Mouse (Mus musculus) forebrain, embryonic 10.5 days (tissue): Measurements from ENCODE around the gene Kcnt2. TPM values are rescaled to one million over a fixed set of nuclear protein-coding genes. Genes with fewer than 3 reads are reported as not detected.

ENCODE experiments used
- DNase-seq: peaks from one replicate; pipeline ENCODE4 v3.0.0-alpha.2; 2017; ENCODE audit warnings: low spot score; ENCODE audit errors: extremely low spot score
- H3K27ac ChIP-seq: fragments of 300-500 bp; sonication (generic); 2 replicates; pipeline ENCODE4 v1.5.1; 2016; ENCODE audit warnings: mild to moderate bottlenecking
- H3K27me3 ChIP-seq: fragments of 300-500 bp; sonication (generic); 2 replicates; pipeline ENCODE4 v1.6.1; 2016; ENCODE audit warnings: mild to moderate bottlenecking; ENCODE audit not compliant: poor library complexity, severe bottlenecking
- H3K36me3 ChIP-seq: fragments of 300-500 bp; sonication (generic); replicated peaks from 2 replicates; pipeline ENCODE4 v1.6.1; 2016; ENCODE audit warnings: mild to moderate bottlenecking, moderate library complexity
- H3K4me1 ChIP-seq: fragments of 300-500 bp; sonication (generic); 2 replicates; pipeline ENCODE4 v1.6.1; 2016
- H3K4me3 ChIP-seq: fragments of 300-500 bp; sonication (generic); 2 replicates; pipeline ENCODE4 v1.5.1; 2016; ENCODE audit warnings: mild to moderate bottlenecking, moderate library complexity
- H3K9me3 ChIP-seq: fragments of 300-500 bp; sonication (generic); 2 replicates; pipeline ENCODE4 v1.6.1; 2016; ENCODE audit warnings: mild to moderate bottlenecking, moderate library complexity
- WGBS: fragments of 180-500 bp; shearing (Covaris S2); methylation state at CpG from one replicate; pipeline ENCODE4 v1.1.7; 2016; 5-methylcytosine and 5-hydroxymethylcytosine counted together
- polyA plus RNA-seq: library from polyadenylated mRNA; unstranded; fragments of >200 nt; fragmentation: Nextera tagmentation; extraction: Ambion mirVana; gene quantifications from 2 replicates; pipeline ENCODE4 v1.2.1, GENCODE M21; 2016

The Kcnt2 gene
- polyA plus RNA-seq, 1 experiment from 2014 or later: 1.1 TPM

GRCm38 (mm10) chr1:140390301-140390700 lies 144.3 kb downstream of the Kcnt2 start:
- 92% methylated on average over 4 of the region's 4 CpGs for WGBS

DNA sequence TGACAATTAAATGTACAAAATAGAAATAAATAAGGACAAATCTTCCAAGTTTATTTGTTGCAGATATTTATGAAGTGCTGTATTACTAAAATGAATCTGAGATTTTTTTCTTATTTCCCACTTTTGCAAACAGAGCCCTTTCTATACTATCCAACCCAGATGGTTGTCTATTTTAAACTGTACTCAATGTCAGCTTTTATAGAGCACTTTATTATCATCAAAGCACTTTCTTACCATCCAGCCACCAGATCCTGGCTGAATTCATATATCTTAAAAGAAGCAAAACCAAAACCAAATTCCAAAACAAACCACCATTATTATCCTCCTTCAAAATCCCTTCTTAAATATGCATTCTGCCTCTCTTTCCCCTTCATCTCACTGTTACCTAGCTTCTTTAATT lies 151.8 kb downstream of the Kcnt2 start:
- no peak overlapping the region for H3K4me3 ChIP-seq
- H3K27me3 ChIP-seq: no peaks in the 10 kb centered on the region
- no peaks in the 10 kb centered on the region for H3K9me3 ChIP-seq
- no peak for DNase-seq
- no peak overlapping the region for H3K27ac ChIP-seq
- no peaks in the 10 kb centered on the region for H3K4me1 ChIP-seq
- H3K36me3 ChIP-seq: no peaks in the 10 kb centered on the region

More at GRCm38 (mm10) chr1:140390301-140390700, 144.3 kb downstream of the Kcnt2 start:
- Histone ChIP-seq H3K36me3 (no peaks in the 10 kb centered on the region), H3K27me3 (no peaks in the 10 kb centered on the region), H3K4me1 (no peaks in the 10 kb centered on the region), H3K27ac (no peak overlapping the region), H3K9me3 (no peaks in the 10 kb centered on the region), H3K4me3 (no peak overlapping the region)
- no peak for DNase-seq

DNA sequence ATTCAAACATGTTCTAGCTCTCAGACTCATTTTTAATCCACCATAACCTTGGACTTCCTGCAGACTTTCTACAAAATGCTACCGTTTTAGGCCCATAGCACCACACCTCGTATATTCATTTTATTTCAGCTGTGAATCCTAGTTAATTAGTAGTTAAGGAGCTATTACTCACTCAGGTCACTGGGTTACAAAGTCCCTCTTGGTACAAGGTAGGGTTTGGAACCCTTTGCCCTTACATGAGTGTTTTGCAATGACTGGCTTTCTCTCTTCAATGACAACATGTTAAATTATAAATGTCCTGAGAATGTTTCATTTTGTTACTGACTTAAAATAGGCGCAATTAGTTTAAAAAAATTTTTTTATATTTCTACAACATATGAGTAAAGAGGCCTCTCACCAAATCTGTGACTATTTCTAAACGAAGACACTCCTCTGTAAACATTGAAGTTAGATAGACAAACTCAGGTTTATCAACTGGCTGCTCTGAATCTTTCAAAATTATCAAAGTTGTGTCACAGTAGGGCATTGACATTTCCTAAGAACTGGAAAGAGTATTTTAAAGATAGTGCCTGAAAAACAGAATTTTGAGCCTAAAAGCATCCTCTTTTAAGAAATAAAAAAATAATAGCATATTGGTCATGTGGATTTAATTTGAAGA lies 160.8 kb downstream of the Kcnt2 start:
- Histone ChIP-seq H3K27ac (no peak overlapping the region), H3K4me1 (no peaks in the 10 kb centered on the region), H3K27me3 (no peaks in the 10 kb centered on the region), H3K36me3 (no peaks in the 10 kb centered on the region), H3K4me3 (no peak overlapping the region), H3K9me3 (no peaks in the 10 kb centered on the region)
- no peak for DNase-seq
- 88% methylated on average over 4 of the region's 4 CpGs for WGBS

GRCm38 (mm10) chr1:140415761-140416160 lies 169.8 kb downstream of the Kcnt2 start:
- WGBS: 93% methylated on average over 1 of the region's 1 CpGs
- Histone ChIP-seq H3K36me3 (no peaks in the 10 kb centered on the region), H3K4me3 (no peak overlapping the region), H3K27ac (no peak overlapping the region), H3K27me3 (no peaks in the 10 kb centered on the region), H3K9me3 (no peaks in the 10 kb centered on the region), H3K4me1 (no peaks in the 10 kb centered on the region)
- no peak for DNase-seq

GRCm38 (mm10) chr1:140422954-140423353 lies 177.0 kb downstream of the Kcnt2 start:
- no peak overlapping the region for H3K4me3 ChIP-seq
- H3K27me3 ChIP-seq: no peaks in the 10 kb centered on the region
- no peak for DNase-seq
- H3K27ac ChIP-seq: no peak overlapping the region
- no peaks in the 10 kb centered on the region for H3K36me3 ChIP-seq
- H3K4me1 ChIP-seq: no peaks in the 10 kb centered on the region
- H3K9me3 ChIP-seq: no peaks in the 10 kb centered on the region

- Histone ChIP-seq H3K36me3 (no peaks in the 10 kb centered on the region), H3K4me3 (no peak overlapping the region), H3K27me3 (no peaks in the 10 kb centered on the region), H3K27ac (no peak overlapping the region), H3K4me1 (peaks cover 20% of the 10 kb centered on the region), H3K9me3 (no peaks in the 10 kb centered on the region)
- no peak for DNase-seq
- WGBS: 10% methylated on average over 2 of the region's 2 CpGs
These were observed 183.4 kb downstream of the Kcnt2 start for GRCm38 (mm10) chr1:140429284-140429850.

DNA sequence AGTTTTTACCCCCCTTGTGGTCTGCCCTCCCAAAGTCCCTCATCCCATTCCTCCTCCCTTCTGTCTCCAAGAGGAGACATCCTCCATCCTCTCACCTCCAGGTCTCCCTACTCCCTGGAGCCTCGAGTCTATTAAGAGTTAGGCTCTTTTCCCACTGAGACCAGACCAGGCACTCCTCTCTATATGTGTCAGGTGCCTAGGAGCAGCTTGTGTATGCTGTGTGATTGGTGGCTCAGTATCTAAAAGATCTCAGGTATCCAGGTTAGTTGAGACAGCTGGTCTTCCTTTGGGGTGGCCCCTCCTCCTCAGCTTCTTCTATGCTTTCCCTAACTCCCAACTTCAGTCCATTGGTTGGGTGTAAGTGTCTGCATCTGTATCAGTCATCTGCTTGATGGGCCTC lies 186.1 kb downstream of the Kcnt2 start:
- DNase-seq: no peak
- Histone ChIP-seq H3K27ac (no peak overlapping the region), H3K4me1 (peaks cover 20% of the 10 kb centered on the region), H3K36me3 (no peaks in the 10 kb centered on the region), H3K9me3 (no peaks in the 10 kb centered on the region), H3K4me3 (no peak overlapping the region), H3K27me3 (no peaks in the 10 kb centered on the region)
- WGBS: 69% methylated on average over 1 of the region's 1 CpGs

GRCm38 (mm10) chr1:140434791-140435190 lies 188.8 kb downstream of the Kcnt2 start:
- Histone ChIP-seq H3K27ac (no peak overlapping the region), H3K4me3 (no peak overlapping the region), H3K9me3 (no peaks in the 10 kb centered on the region), H3K27me3 (no peaks in the 10 kb centered on the region), H3K4me1 (peaks cover 9% of the 10 kb centered on the region), H3K36me3 (no peaks in the 10 kb centered on the region)
- no peak for DNase-seq
- WGBS: 89% methylated on average over 2 of the region's 2 CpGs

DNA sequence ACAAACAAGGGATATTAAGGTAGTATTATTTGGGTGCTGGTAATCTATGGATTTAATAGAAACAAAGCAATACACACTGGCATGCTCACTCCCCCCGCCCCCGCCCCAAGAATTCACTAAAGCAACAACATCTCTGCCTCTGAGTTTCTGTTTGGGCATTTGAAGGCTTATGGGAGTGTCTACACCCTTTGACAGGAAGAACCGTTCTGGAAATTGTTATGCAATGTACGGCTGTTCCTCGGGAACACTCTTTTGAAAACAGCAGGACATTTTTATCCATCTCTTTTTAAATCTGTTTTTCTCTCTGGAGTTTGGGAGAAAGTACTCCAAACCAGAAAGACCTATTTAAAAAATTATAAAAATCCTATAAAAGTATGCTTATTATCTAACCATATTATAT lies 192.2 kb downstream of the Kcnt2 start:
- H3K27me3 ChIP-seq: no peaks in the 10 kb centered on the region
- H3K9me3 ChIP-seq: no peaks in the 10 kb centered on the region
- no peak overlapping the region for H3K27ac ChIP-seq
- H3K36me3 ChIP-seq: no peaks in the 10 kb centered on the region
- no peak overlapping the region for H3K4me3 ChIP-seq
- H3K4me1 ChIP-seq: no peaks in the 10 kb centered on the region
- no peak for DNase-seq
- WGBS: 79% methylated on average over 5 of the region's 5 CpGs

- H3K4me3 ChIP-seq: no peak overlapping the region
- WGBS: 93% methylated on average over 1 of the region's 1 CpGs
- no peaks in the 10 kb centered on the region for H3K4me1 ChIP-seq
These were observed 197.9 kb downstream of the Kcnt2 start for GRCm38 (mm10) chr1:140443904-140444303.

GRCm38 (mm10) chr1:140444394-140444793 lies 198.4 kb downstream of the Kcnt2 start:
- no peak overlapping the region for H3K27ac ChIP-seq
- no peaks in the 10 kb centered on the region for H3K4me1 ChIP-seq
- no peaks in the 10 kb centered on the region for H3K36me3 ChIP-seq
- 88% methylated on average over 5 of the region's 5 CpGs for WGBS
- H3K4me3 ChIP-seq: no peak overlapping the region
- no peaks in the 10 kb centered on the region for H3K27me3 ChIP-seq
- DNase-seq: no peak
- no peaks in the 10 kb centered on the region for H3K9me3 ChIP-seq

More at GRCm38 (mm10) chr1:140443904-140444303, 197.9 kb downstream of the Kcnt2 start:
- Histone ChIP-seq H3K36me3 (no peaks in the 10 kb centered on the region), H3K27me3 (no peaks in the 10 kb centered on the region), H3K9me3 (no peaks in the 10 kb centered on the region), H3K27ac (no peak overlapping the region)
- DNase-seq: no peak

DNA sequence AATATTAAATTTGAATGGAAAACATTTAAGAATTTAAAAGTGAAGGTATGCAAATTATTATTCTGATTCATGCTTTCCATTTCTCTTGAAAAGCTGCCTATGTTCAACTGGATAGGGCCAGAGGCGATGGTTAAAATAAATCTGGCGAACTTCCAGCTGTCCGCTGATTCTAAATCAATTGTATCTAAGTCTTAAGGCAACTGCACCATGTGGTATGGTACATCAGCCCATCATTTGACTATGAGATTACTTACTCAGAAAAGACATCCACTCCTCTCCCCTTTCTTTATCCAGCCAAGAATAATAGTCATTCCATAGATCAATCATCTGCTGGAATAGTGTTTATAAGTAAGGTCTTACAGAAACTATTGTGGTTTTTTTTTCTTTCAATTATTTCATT lies 205.5 kb downstream of the Kcnt2 start:
- 91% methylated on average over 3 of the region's 3 CpGs for WGBS
- H3K4me1 ChIP-seq: no peaks in the 10 kb centered on the region
- no peaks in the 10 kb centered on the region for H3K9me3 ChIP-seq
- no peak overlapping the region for H3K27ac ChIP-seq
- no peak overlapping the region for H3K4me3 ChIP-seq
- no peaks in the 10 kb centered on the region for H3K27me3 ChIP-seq
- H3K36me3 ChIP-seq: no peaks in the 10 kb centered on the region
- no peak for DNase-seq

- Histone ChIP-seq H3K4me1 (no peaks in the 10 kb centered on the region), H3K27me3 (no peaks in the 10 kb centered on the region), H3K4me3 (no peak overlapping the region), H3K9me3 (no peaks in the 10 kb centered on the region), H3K36me3 (no peaks in the 10 kb centered on the region), H3K27ac (no peak overlapping the region)
- DNase-seq: no peak
- 83% methylated on average over 1 of the region's 1 CpGs for WGBS
These were observed 206.0 kb downstream of the Kcnt2 start for GRCm38 (mm10) chr1:140451924-140452323.

DNA sequence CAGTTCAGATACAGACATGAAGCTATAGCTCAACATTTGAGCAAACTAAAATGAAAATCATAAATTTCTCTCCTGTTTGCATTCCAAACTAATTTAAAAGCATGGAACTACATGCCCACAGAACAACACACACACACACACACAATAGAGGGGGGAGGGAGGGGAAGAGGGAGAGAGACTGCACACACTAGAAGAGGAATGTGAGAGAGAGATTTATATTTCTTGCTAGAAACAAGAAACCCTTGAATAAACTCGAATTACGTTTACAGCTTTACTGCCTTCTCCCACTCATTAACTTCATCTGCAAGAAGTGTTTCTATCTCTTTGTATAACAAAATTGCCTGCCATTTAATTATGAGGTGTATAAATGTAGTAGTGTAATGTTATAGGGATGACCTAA lies 209.9 kb downstream of the Kcnt2 start:
- Histone ChIP-seq H3K4me1 (no peaks in the 10 kb centered on the region), H3K36me3 (no peaks in the 10 kb centered on the region), H3K27ac (no peak overlapping the region), H3K27me3 (no peaks in the 10 kb centered on the region), H3K4me3 (no peak overlapping the region), H3K9me3 (no peaks in the 10 kb centered on the region)
- WGBS: 84% methylated on average over 2 of the region's 2 CpGs
- DNase-seq: no peak
